Mouse (Mus musculus): ENCODE measurements at regions not wholly inside any gene's neighbourhood (a gene's known extent, or its start where the extent isn't known, plus 50 kb on each side); places are given as distances from the start of the nearest gene placed in this dataset.
A peak's percentile ranks its signal among the peaks of the same experiment; 100 is the strongest.

DNA sequence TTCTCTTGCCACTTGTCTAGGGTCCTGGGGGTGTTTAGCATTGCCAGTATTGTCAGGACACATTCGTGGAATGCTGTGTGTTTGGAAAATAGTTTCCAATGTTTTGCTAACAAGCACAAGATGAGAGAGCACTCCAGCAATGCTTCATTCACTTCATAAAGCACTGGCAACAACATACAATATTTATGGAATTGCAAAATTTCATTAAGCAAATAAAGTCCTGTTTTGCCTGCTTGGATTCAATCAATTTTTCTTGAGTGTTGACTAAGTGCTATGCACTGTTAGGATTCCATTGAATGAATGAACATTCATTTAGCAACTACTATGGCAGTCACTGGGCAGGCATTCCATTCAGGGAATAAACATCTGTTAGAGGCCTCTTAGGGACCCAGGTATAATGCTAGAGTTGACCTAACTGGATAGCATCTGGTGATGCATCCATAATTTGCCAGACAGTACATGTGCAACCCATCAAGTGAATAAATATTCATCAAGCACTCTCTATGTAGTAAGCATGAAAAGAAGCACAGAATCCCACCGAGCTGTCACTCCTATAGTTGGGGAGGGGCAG, 171.2 kb upstream of the Klf4 start:
- no peak for ATAC-seq (replicated peaks in 1 of 2; ENCODE audit: insufficient read depth in 1 of 2, low FRiP score in 2 of 2, low TSS enrichment in 1 of 2, low read depth in 1 of 2, poor library complexity in 2 of 2, severe bottlenecking in 2 of 2)

DNA sequence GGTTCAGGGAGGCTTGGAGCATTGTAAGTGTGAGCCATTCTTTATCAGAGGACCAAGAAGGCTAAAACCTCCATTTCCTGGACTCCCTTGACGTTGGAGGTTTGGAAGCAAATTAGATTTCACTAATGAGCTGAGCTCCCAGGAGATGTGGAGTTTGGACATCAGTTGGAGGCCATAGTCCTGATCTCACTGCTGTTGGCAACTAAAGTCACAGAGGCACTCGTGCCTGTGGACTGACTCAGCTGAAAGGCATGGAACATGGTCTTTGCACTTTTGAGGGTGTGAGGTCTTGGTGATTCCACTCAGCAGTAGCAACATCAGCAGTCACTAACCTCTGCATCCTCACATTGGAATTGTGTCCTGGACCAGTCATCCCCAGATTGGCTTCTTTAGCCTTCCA, 169.1 kb upstream of the Klf4 start:
- ATAC-seq (replicated peaks in 1 of 2; ENCODE audit: insufficient read depth in 1 of 2, low FRiP score in 2 of 2, low TSS enrichment in 1 of 2, low read depth in 1 of 2, poor library complexity in 2 of 2, severe bottlenecking in 2 of 2): no peak

DNA sequence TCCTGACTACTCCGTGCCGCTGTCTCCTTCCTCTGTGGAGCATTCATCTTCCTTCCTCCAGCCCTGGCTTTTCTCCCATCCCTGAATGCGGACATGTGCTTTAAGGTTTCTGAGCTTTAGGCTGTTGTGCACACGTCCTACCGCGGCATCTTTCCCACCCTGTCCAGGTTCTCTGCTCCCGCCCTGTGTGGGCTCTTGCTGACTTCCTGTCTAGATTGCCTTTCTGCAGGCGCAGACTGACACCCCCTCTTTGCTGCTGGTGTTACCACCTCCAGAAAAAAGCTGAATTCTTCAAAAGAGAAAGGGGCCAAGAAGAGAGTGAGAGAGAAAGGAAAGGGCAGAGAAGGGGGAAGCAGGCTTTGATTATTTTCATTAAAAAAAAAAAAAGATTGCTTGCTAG, 167.7 kb upstream of the Klf4 start:
- no peak for ATAC-seq (replicated peaks in 1 of 2; ENCODE audit: insufficient read depth in 1 of 2, low FRiP score in 2 of 2, low TSS enrichment in 1 of 2, low read depth in 1 of 2, poor library complexity in 2 of 2, severe bottlenecking in 2 of 2)

DNA sequence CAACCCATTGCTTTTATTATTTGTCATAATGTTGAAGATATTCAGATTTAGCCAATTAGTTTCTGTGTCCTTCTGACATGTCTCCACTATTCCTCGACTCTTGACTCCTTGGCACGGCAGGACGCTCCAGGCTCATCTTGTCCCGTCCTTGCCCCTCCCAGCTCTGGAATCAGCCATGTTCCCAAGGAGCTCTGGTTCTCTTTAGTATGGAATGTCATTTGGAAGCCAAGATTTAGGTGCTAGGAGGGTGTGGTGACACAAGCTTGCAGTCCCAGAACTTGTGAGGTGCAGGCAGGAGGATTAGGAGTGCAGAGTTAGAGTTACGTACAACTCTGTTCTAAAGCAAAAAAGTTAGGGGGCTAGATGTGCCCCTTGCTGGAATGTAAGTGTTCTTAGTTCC, 166.9 kb upstream of the Klf4 start:
- no peak for ATAC-seq (replicated peaks in 1 of 2; ENCODE audit: insufficient read depth in 1 of 2, low FRiP score in 2 of 2, low TSS enrichment in 1 of 2, low read depth in 1 of 2, poor library complexity in 2 of 2, severe bottlenecking in 2 of 2)

DNA sequence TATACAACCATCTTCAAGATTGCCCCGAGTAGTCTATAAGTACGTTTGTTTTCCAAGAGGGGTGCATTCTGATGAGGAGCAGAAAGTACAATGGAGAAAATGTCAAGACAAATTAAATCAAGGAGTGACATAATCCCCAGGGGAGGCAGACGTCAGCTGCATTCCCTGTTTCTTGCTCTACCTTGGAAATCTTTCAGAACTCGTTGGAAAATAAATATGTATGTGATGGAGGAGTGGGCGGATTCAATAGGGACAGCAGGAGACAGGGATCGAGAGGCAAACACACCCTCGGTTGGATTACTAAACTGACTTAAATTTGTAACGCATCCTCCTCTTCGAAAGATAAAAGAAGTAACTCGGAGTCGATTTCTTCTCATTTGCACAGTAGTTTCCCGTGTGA, 164.8 kb upstream of the Klf4 start:
- ATAC-seq (replicated peaks in 1 of 2; ENCODE audit: insufficient read depth in 1 of 2, low FRiP score in 2 of 2, low TSS enrichment in 1 of 2, low read depth in 1 of 2, poor library complexity in 2 of 2, severe bottlenecking in 2 of 2): no peak

DNA sequence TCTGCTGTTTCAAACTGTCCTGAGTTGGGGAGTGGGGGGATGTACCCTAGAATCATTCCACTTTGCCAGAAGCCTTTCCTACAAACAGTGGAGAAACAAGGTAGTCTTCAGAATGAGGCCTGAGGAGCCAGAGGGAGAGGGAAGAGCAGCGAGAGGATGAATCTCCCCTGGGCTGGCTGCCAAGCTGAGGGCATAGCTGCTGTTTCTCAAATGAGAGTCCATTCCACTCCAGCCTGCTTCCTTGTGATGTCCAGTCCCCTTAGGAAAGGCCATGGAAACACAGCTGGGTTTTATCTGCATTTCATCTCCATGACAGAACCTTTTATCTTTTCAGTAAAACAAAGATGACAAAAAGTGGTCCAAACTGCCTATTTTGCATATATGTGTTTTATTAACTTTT, 164.2 kb upstream of the Klf4 start:
- no peak for ATAC-seq (replicated peaks in 1 of 2; ENCODE audit: insufficient read depth in 1 of 2, low FRiP score in 2 of 2, low TSS enrichment in 1 of 2, low read depth in 1 of 2, poor library complexity in 2 of 2, severe bottlenecking in 2 of 2)

DNA sequence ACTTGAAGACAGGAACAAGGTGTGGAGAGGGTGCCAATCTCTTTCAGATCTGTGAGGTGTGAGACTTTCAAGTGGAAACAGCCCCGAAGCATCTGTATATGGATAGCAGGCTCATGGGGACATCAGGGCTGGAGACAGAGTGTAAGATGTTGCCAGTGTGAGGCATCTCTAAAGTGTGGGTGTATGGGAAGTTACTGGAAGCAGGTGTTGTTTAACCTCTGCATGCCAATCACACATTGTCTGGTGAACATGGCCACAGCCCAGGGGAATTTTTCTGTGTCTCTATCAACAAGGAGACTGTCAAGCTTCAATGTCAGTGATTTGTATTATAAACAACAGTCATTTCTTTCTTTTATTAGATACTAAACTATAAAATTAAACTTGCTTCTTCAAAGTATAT, 163.0 kb upstream of the Klf4 start:
- no peak for ATAC-seq (replicated peaks in 1 of 2; ENCODE audit: insufficient read depth in 1 of 2, low FRiP score in 2 of 2, low TSS enrichment in 1 of 2, low read depth in 1 of 2, poor library complexity in 2 of 2, severe bottlenecking in 2 of 2)

DNA sequence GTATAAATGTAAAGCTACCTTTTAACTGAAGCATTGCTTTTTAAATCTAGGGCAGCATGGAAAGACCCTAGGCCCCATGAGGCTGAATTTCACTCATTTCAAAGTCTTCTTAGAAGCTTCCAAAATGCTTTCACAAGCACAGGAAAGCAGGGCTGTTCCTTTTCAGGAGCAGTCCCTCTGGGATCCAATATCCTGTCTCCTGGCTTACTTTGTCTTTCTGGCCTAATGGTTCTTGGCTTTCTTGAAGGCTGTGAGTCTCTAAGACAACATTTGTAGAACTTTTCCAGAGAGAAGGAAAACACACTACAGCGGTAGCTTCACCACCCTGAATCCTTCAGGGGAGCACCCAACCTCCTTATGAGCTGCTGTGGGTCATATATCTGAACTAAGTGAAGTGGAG, 157.2 kb upstream of the Klf4 start:
- ATAC-seq (replicated peaks in 1 of 2; ENCODE audit: insufficient read depth in 1 of 2, low FRiP score in 2 of 2, low TSS enrichment in 1 of 2, low read depth in 1 of 2, poor library complexity in 2 of 2, severe bottlenecking in 2 of 2): no peak

DNA sequence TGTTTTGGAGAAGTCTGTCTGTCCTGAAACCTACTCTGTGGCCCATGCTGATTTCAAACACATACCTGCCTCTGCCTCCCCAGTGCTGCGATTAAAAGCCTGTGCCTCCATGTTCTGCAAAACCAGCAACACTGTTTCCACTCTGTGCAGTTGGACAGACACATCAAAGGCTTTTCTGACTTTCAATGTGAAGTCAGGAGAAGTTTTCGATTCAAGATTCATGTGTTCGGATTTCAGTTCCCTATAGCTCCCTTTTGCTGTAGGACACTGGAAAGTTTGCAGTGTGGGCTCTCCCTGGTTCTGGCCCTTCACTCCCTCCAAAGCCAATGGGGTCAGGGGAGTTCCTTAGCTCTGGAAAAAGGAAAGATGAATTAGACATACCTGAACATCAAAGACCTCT, 154.5 kb upstream of the Klf4 start:
- no peak for ATAC-seq (replicated peaks in 1 of 2; ENCODE audit: insufficient read depth in 1 of 2, low FRiP score in 2 of 2, low TSS enrichment in 1 of 2, low read depth in 1 of 2, poor library complexity in 2 of 2, severe bottlenecking in 2 of 2)

DNA sequence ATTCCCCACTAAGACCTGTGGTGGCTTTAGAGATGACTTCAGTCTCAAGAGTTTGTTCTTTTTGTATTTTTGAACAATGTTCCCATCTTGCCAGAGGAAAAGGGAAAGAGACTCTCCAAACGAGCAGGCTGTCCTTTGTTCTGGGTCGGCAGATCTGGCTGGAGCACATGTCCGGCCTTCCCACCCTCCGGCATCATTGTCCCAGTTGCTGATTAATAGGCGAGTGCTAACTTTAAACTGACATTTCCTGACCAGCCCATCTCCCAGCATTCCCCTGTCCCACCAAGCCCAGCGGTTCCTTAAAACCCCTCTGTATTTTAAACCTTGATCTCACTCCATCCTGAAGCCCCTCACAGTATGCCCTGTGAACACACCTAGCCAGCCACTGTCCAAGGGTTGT, 140.0 kb upstream of the Klf4 start:
- no peak for ATAC-seq (replicated peaks in 1 of 2; ENCODE audit: insufficient read depth in 1 of 2, low FRiP score in 2 of 2, low TSS enrichment in 1 of 2, low read depth in 1 of 2, poor library complexity in 2 of 2, severe bottlenecking in 2 of 2)

DNA sequence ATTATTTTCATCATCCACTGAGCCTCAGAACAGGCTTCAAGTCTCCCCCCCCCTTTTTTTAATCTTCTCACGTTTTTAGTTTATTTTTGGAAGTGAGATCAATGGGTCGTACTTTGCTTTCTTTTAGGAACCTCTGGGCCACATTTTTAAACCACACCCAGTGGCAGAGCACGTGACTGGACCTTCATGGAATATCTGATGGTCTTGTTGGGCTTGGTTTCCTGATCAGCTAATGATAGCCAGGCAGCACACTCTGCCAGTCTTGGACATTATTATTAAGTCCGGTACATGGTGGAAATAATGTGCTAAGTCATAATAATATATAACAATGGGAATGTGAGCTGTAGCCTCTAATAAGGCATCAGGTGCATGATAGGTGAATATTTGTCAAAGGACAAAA, 138.0 kb upstream of the Klf4 start:
- ATAC-seq (replicated peaks in 1 of 2; ENCODE audit: insufficient read depth in 1 of 2, low FRiP score in 2 of 2, low TSS enrichment in 1 of 2, low read depth in 1 of 2, poor library complexity in 2 of 2, severe bottlenecking in 2 of 2): no peak

DNA sequence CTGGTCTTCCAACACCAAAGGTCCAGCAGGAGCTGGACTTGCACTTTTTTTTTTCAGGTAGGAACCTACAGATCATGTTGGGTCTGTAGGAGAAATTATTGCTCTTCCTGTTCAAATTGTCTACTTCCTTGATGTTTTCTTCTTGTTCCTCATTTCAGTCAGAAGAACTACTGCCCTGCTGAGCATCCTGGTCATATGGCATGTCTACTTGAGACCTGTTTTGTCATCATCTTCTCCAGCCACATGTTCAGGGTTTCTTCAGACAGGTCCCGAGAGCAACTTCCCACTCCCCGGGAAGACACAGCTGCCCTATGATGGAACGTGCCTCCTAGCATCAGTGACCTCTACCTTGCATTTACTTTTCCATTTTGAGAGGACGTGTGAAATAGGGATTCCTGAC, 132.6 kb upstream of the Klf4 start:
- no peak for ATAC-seq (replicated peaks in 1 of 2; ENCODE audit: insufficient read depth in 1 of 2, low FRiP score in 2 of 2, low TSS enrichment in 1 of 2, low read depth in 1 of 2, poor library complexity in 2 of 2, severe bottlenecking in 2 of 2)

DNA sequence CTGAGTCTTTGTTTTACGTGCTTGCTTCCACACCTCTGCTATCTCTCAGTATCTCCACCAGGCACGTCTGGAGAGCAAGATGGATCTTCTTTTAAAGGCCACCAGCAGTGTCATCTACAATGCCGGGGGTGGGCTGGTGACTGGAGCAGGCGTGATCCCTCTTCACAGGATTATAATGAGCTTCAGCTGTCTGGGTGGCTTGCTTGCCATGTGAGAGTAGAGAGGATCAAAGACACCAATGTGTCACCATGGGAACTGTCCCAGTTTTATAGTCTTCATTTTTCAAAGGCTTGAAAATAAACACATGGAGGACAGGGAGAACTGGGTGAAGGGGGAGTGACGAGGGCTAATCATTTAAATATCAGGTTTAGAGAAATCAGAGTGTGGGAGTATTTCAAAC, 131.6 kb upstream of the Klf4 start:
- ATAC-seq (replicated peaks in 1 of 2; ENCODE audit: insufficient read depth in 1 of 2, low FRiP score in 2 of 2, low TSS enrichment in 1 of 2, low read depth in 1 of 2, poor library complexity in 2 of 2, severe bottlenecking in 2 of 2): no peak

DNA sequence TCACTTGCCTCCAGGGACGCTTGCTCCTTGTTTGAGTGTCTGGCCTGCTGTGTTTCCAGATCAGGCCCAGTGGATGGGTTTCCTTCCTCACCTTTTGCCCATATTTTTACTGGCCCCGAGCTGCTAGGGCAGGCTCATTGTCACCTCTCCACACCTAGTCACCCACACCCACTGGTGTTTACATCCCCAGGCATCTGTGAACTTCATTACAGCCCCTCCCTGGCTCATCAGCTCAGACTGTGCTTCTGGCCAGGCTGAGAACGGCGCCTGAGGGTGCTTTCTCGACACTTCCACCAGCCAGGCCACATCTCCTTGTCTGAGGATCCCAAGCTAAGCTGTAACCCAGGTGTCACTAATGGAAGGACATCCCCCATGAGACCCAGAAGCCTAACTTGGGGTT, 129.8 kb upstream of the Klf4 start:
- no peak for ATAC-seq (replicated peaks in 1 of 2; ENCODE audit: insufficient read depth in 1 of 2, low FRiP score in 2 of 2, low TSS enrichment in 1 of 2, low read depth in 1 of 2, poor library complexity in 2 of 2, severe bottlenecking in 2 of 2)

DNA sequence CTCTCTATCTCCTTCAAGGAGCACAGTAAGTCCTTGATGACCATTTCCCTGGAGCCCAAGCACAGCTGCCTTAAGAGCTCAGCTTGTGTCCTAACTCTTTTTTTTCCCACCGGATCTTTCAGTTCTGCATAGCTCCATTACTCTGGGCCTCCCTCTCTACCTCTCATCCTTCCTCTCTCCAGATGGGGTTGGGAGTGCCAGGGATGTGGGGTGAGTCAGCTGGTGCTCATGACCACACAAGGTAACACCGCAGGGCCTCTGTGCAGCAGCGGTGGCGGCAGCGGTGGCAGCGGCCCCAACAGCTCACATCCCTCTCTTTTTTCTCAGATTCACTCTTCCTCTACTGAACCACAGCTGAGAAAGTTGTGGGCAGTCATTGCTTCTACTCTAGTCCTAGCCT, 126.6 kb upstream of the Klf4 start:
- ATAC-seq (replicated peaks in 1 of 2; ENCODE audit: insufficient read depth in 1 of 2, low FRiP score in 2 of 2, low TSS enrichment in 1 of 2, low read depth in 1 of 2, poor library complexity in 2 of 2, severe bottlenecking in 2 of 2): no peak

DNA sequence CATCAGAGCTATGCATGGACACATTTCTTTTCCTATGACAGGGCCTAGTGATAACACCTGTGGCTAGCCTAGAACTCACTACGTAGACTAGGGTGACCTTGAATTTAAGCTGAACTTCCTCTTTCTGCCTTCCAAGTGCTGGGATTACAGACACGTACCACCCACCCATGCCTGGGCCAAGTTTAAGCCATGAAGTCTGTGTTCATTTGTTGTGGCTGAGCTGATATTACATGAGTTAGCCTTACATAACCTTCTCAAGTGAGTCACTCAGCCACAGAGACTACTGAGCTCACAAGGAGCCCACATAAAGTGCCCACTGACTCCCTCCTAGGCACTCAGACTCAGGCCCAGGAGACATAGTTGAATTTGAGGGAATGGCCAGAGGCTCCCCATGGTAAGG, 123.1 kb upstream of the Klf4 start:
- peak in 1 of 2 experiments; percentile 14; a peak in 1 of 4 replicates for ATAC-seq (replicated peaks in 1 of 2; ENCODE audit: insufficient read depth in 1 of 2, low FRiP score in 2 of 2, low TSS enrichment in 1 of 2, low read depth in 1 of 2, poor library complexity in 2 of 2, severe bottlenecking in 2 of 2)

DNA sequence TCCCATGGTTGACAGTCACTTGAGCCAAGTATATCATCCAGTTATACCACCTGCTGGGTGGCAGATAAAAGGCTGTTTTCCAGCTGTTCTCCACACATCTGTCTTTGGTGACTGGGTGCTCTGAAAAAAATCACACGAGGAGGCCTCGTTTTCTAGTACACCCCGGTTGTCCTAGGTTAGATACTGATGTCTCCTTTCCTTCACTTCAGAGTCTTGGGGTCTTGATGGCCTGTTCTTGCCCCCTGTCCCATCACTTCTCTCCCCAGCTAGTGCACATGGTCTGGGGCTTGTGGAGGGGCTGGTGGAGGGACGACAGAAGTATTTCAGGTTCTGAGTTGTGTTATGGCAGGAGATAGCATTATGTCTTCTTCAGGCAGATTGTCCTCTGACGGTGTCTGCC, 120.4 kb upstream of the Klf4 start:
- no peak for ATAC-seq (replicated peaks in 1 of 2; ENCODE audit: insufficient read depth in 1 of 2, low FRiP score in 2 of 2, low TSS enrichment in 1 of 2, low read depth in 1 of 2, poor library complexity in 2 of 2, severe bottlenecking in 2 of 2)

DNA sequence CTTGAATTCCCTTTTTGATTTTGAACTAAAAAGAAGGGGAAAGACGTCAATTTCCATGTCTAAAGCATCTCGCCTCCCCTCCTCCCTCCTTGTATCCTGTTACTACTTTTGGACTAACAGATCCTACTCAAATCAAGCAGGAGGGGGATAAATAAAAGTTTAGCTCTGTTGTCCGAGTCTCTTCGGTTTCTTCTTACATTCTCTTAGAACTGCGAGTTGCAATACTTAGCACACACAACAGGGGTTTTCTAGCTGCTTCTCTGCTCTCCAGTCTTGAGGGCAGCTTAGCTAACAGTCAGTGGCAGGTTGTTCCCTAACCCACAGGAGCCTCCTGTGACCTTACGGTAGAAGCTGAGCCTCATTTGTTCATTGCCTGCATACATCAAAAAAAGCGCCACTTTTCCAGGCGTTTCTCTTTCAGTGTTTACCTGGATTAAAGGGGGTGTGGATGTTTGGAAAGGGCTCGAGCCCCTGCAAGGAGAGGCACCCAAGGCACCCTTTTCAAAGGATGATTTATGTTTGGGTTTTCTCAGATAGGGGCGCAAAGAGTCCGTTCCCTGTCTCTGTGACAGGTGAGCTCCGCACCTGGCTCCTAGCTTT, 119.6 kb upstream of the Klf4 start:
- peak; percentile 33 to 66; a peak in 3 of 4 replicates for ATAC-seq (replicated peaks in 1 of 2; ENCODE audit: insufficient read depth in 1 of 2, low FRiP score in 2 of 2, low TSS enrichment in 1 of 2, low read depth in 1 of 2, poor library complexity in 2 of 2, severe bottlenecking in 2 of 2)

DNA sequence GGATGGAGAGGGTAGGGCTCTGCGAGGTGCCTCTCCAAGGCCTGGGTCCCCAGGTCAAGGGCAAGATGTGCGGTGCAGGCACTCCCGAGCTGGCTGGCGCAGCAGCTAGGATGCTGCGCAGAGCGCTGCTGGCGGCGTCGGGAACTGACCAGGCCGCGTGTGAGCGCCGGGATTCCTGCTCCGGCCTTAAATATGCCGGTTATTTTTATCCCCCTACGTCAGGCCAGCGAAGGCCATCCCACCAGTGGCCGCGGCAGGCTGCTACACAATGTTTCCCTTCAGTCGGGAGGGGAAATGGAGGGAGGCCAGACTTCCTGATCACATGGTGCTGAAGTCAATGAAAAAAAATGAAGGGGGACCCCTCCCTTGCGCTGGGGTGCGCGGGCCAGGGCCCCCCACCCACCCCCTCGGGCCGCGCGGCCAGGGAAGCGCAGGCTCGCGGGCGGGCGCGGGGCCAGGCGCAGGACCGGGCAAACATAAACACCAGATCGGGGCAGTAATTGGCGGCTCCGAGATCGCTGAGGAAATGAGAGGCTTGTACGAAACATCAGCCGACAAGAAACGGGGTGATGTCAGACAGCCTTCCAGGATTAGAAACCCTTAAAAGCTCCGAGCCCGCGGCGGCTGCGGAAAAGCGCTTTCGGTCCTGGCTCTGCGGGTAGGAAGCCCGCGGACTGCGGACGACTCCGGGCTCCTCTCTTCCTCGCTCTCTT, 118.9 kb upstream of the Klf4 start:
- ATAC-seq (replicated peaks in 1 of 2; ENCODE audit: insufficient read depth in 1 of 2, low FRiP score in 2 of 2, low TSS enrichment in 1 of 2, low read depth in 1 of 2, poor library complexity in 2 of 2, severe bottlenecking in 2 of 2): peak; percentile 73 to 80
